Comparison of ENCODE assay signal across 8 mouse cellular contexts in genomic region chr7:131598483-131598824, GRCm38 (mm10). TPM values are rescaled to one million over a fixed set of nuclear protein-coding genes. Genes with fewer than 3 reads are reported as not detected.
DNase-seq lines count a peak whose midpoint lies in the region; ATAC-seq and TF ChIP-seq lines count a peak whose summit lies in the region.

No protein-coding gene starts in this region.

- H3K36me3 ChIP-seq in intestine, embryonic 14.5 days (ENCODE audit: control insufficient read depth, insufficient read depth, low read length) = no peaks in the 10 kb centered on the region
- no peaks in the 10 kb centered on the region for H3K36me3 ChIP-seq in intestine, embryonic 15.5 days
- H3K36me3 ChIP-seq in forebrain, embryonic 15.5 days = no peaks in the 10 kb centered on the region
- H3K36me3 ChIP-seq in neural tube, embryonic 12.5 days = no peaks in the 10 kb centered on the region

- H3K9ac ChIP-seq in intestine, embryonic 14.5 days (ENCODE audit: low read length) = no peak overlapping the region
- H3K9ac ChIP-seq in intestine, embryonic 15.5 days = no peak overlapping the region
- no peak overlapping the region for H3K9ac ChIP-seq in forebrain, embryonic 15.5 days (replicated peaks)
- H3K9ac ChIP-seq in neural tube, embryonic 12.5 days = peak overlapping the region; percentile 14; the same call in 1 of the 2 replicates

- H3K4me3 ChIP-seq in intestine, embryonic 14.5 days (ENCODE audit: low read depth, low read length) = no peak overlapping the region
- no peak overlapping the region for H3K4me3 ChIP-seq in intestine, embryonic 15.5 days (replicated peaks)
- H3K4me3 ChIP-seq in forebrain, embryonic 15.5 days = no peak overlapping the region
- no peak overlapping the region for H3K4me3 ChIP-seq in left cerebral cortex, adult 2 months
- H3K4me3 ChIP-seq in neural tube, embryonic 12.5 days = no peak overlapping the region

- H3K9me3 ChIP-seq in intestine, embryonic 14.5 days (ENCODE audit: control insufficient read depth, low read length) = no peaks in the 10 kb centered on the region
- H3K9me3 ChIP-seq in intestine, embryonic 15.5 days = no peaks in the 10 kb centered on the region
- no peaks in the 10 kb centered on the region for H3K9me3 ChIP-seq in forebrain, embryonic 15.5 days
- H3K9me3 ChIP-seq in neural tube, embryonic 12.5 days = no peaks in the 10 kb centered on the region

- no peak overlapping the region for H3K4me2 ChIP-seq in intestine, embryonic 14.5 days (ENCODE audit: low read length)
- H3K4me2 ChIP-seq in intestine, embryonic 15.5 days (replicated peaks) = no peak overlapping the region
- peak overlapping the region; percentile 19 for H3K4me2 ChIP-seq in forebrain, embryonic 15.5 days (replicated peaks)
- H3K4me2 ChIP-seq in neural tube, embryonic 12.5 days (replicated peaks) = peak overlapping the region; percentile 35

- no peaks in the 10 kb centered on the region for H3K4me1 ChIP-seq in intestine, embryonic 14.5 days (replicated peaks; ENCODE audit: control insufficient read depth, insufficient read depth, low read length)
- H3K4me1 ChIP-seq in intestine, embryonic 15.5 days (replicated peaks) = no peaks in the 10 kb centered on the region
- H3K4me1 ChIP-seq in forebrain, embryonic 15.5 days = peaks cover 19% of the 10 kb centered on the region
- H3K4me1 ChIP-seq in neural tube, embryonic 12.5 days = peaks cover 20% of the 10 kb centered on the region

- TF ChIP-seq CTCF in left cerebral cortex, adult 2 months (IDR thresholded peaks at IDR 0.05) = peak; percentile 64

- DNase-seq in intestine, embryonic 14.5 days (ENCODE audit: low spot score) = peak; percentile 73
- DNase-seq in adrenal gland, postnatal 10 days = peak; percentile 42
- peak; percentile 30 to 35 for DNase-seq in left cerebral cortex, adult 2 months (ENCODE audit: extremely low spot score in 1 of 2, low spot score in 2 of 2)
- no peak for DNase-seq in spleen, adult 18-20 months

- H3K27me3 ChIP-seq in intestine, embryonic 14.5 days (replicated peaks; ENCODE audit: control insufficient read depth, insufficient read depth, low read length) = no peaks in the 10 kb centered on the region
- no peaks in the 10 kb centered on the region for H3K27me3 ChIP-seq in intestine, embryonic 15.5 days (replicated peaks)
- H3K27me3 ChIP-seq in forebrain, embryonic 15.5 days = peaks cover 55% of the 10 kb centered on the region
- peaks cover 36% of the 10 kb centered on the region for H3K27me3 ChIP-seq in neural tube, embryonic 12.5 days (replicated peaks)

- intact Hi-C loops in left cerebral cortex, adult 2 months (cut with DNase I) = loop anchor here (2.0 to 5.0 kb wide), 2 partner anchors 148 to 284 kb away; no protein-coding TSS in a partner anchor

- no peak for ATAC-seq in intestine, embryonic 14.5 days (replicated peaks; ENCODE audit: low FRiP score, low TSS enrichment, low read depth)
- ATAC-seq in intestine, embryonic 15.5 days = no peak
- peak; percentile 51; the same call in 1 of the 2 replicates for ATAC-seq in forebrain, embryonic 15.5 days (replicated peaks)
- peak; percentile 50 for ATAC-seq in neural tube, embryonic 12.5 days (ENCODE audit: low FRiP score, low read depth)
- no peak for ATAC-seq in megakaryocyte-erythroid progenitor cell, adult 5-6 weeks (replicated peaks; ENCODE audit: low FRiP score, low TSS enrichment, poor library complexity, severe bottlenecking)

- WGBS in intestine, embryonic 14.5 days = 3% methylated on average over 5 of the region's 5 CpGs
- 9% methylated on average over 5 of the region's 5 CpGs for WGBS in intestine, embryonic 15.5 days
- WGBS in forebrain, embryonic 15.5 days = 2% methylated on average over 5 of the region's 5 CpGs
- 4% methylated on average over 5 of the region's 5 CpGs for WGBS in neural tube, embryonic 12.5 days

- H3K27ac ChIP-seq in intestine, embryonic 14.5 days (ENCODE audit: low read depth) = no peak overlapping the region
- no peak overlapping the region for H3K27ac ChIP-seq in intestine, embryonic 15.5 days
- H3K27ac ChIP-seq in forebrain, embryonic 15.5 days (replicated peaks) = no peak overlapping the region
- no peak overlapping the region for H3K27ac ChIP-seq in left cerebral cortex, adult 2 months
- no peak overlapping the region for H3K27ac ChIP-seq in neural tube, embryonic 12.5 days

RNA-seq across cellular contexts. Expression of gene Bub3, which starts 38.4 kb away (rescaled TPM):
- 235 TPM in 2 replicates for polyA plus RNA-seq in intestine, embryonic 14.5 days (2014; fragmentation: Nextera tagmentation; extraction: Ambion mirVana)
- polyA plus RNA-seq in intestine, embryonic 15.5 days (2015; fragmentation: Nextera tagmentation; extraction: Ambion mirVana) = 187 and 188 TPM in 2 replicates
- total RNA-seq in adrenal gland, postnatal 10 days (2021) = 10 to 100 TPM; 58.6 to 68.0 TPM
- 190 and 192 TPM in 2 replicates for polyA plus RNA-seq in forebrain, embryonic 15.5 days (2015; fragmentation: Nextera tagmentation; extraction: Ambion mirVana)
- 10 to 100 TPM; 59.6 to 62.2 TPM for total RNA-seq in left cerebral cortex, adult 2 months (2021)
- 212 and 219 TPM in 2 replicates for polyA plus RNA-seq in neural tube, embryonic 12.5 days (2016; fragmentation: Nextera tagmentation; extraction: Ambion mirVana)
- 89.9 and 103 TPM in 2 replicates for total RNA-seq in megakaryocyte-erythroid progenitor cell, adult 5-6 weeks (2014; fragmentation: Nextera tagmentation)
- total RNA-seq in megakaryocyte-erythroid progenitor cell, adult 5-6 weeks (2017) = 75.5 and 83.8 TPM in 2 replicates

RNA-seq across cellular contexts. Expression of gene Hmx2, which starts 49.9 kb away (rescaled TPM):
- polyA plus RNA-seq in intestine, embryonic 14.5 days (2014; fragmentation: Nextera tagmentation; extraction: Ambion mirVana) = 1.6 and 1.8 TPM in 2 replicates
- 0.97 and 1.1 TPM in 2 replicates for polyA plus RNA-seq in intestine, embryonic 15.5 days (2015; fragmentation: Nextera tagmentation; extraction: Ambion mirVana)
- not detected for total RNA-seq in adrenal gland, postnatal 10 days (2021)
- polyA plus RNA-seq in forebrain, embryonic 15.5 days (2015; fragmentation: Nextera tagmentation; extraction: Ambion mirVana) = 0.93 and 1.1 TPM in 2 replicates
- not detected for total RNA-seq in left cerebral cortex, adult 2 months (2021)
- polyA plus RNA-seq in neural tube, embryonic 12.5 days (2016; fragmentation: Nextera tagmentation; extraction: Ambion mirVana) = 2.6 and 2.7 TPM in 2 replicates
- not detected in 2 replicates for total RNA-seq in megakaryocyte-erythroid progenitor cell, adult 5-6 weeks (2014; fragmentation: Nextera tagmentation)
- not detected in 2 replicates for total RNA-seq in megakaryocyte-erythroid progenitor cell, adult 5-6 weeks (2017)

RNA-seq across cellular contexts. Expression of gene Hmx3, which starts 55.8 kb away (rescaled TPM):
- 0.73 and 1.4 TPM in 2 replicates for polyA plus RNA-seq in intestine, embryonic 14.5 days (2014; fragmentation: Nextera tagmentation; extraction: Ambion mirVana)
- polyA plus RNA-seq in intestine, embryonic 15.5 days (2015; fragmentation: Nextera tagmentation; extraction: Ambion mirVana) = 1.3 and 1.9 TPM in 2 replicates
- total RNA-seq in adrenal gland, postnatal 10 days (2021) = not detected
- polyA plus RNA-seq in forebrain, embryonic 15.5 days (2015; fragmentation: Nextera tagmentation; extraction: Ambion mirVana) = 0.20 and 0.92 TPM in 2 replicates
- not detected for total RNA-seq in left cerebral cortex, adult 2 months (2021)
- 1.7 and 2.2 TPM in 2 replicates for polyA plus RNA-seq in neural tube, embryonic 12.5 days (2016; fragmentation: Nextera tagmentation; extraction: Ambion mirVana)
- total RNA-seq in megakaryocyte-erythroid progenitor cell, adult 5-6 weeks (2014; fragmentation: Nextera tagmentation) = not detected in 2 replicates
- not detected in 2 replicates for total RNA-seq in megakaryocyte-erythroid progenitor cell, adult 5-6 weeks (2017)

Comparison
In these comparisons a context has a peak if more than half of its experiments do, and no peak if none do; other contexts are left out.
1. ATAC-seq: peak in forebrain, embryonic 15.5 days (single experiment) and neural tube, embryonic 12.5 days (single experiment); none in intestine, embryonic 14.5 days (single experiment), intestine, embryonic 15.5 days (single experiment) and megakaryocyte-erythroid progenitor cell, adult 5-6 weeks (single experiment).
2. DNase-seq: peak in intestine, embryonic 14.5 days (single experiment), adrenal gland, postnatal 10 days (single experiment) and left cerebral cortex, adult 2 months (2 of 2); none in spleen, adult 18-20 months (0 of 2).
3. H3K4me2 ChIP-seq: peak in forebrain, embryonic 15.5 days (single experiment) and neural tube, embryonic 12.5 days (single experiment); none in intestine, embryonic 14.5 days (single experiment) and intestine, embryonic 15.5 days (single experiment).